ENCODE assay signal across 15 mouse cellular contexts in the genomic region with DNA sequence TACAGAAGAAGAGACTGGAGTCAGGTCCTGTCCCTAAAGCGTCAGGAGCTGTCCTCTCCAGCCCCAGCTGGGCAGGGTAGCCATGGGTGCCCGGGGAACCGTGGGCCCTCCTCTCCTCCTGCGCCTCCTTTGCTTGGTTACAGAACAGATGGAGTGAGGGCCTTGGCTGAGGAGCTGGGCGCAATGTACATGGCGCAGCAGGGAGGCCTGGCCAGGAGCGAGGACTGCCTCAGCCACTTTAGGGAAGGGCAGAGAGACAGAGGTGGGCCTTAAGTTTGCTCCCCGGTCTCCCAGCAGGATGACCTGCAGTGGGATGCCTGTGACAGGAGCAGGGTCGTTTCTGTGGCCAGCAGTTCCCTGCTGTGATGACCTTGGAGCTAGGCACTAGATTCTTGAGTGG.
DNase-seq lines count a peak whose midpoint lies in the region; ATAC-seq and TF ChIP-seq lines count a peak whose summit lies in the region.
"Had no signal": no experiment of that assay in that cellular context is flagged by ENCODE, and none has a peak within 500 bp of the region (broad histone marks: within the 10 kb centered on the region; RNA-seq: fewer than 3 reads in every experiment).

No protein-coding gene starts in this region.

- H3K9me3 ChIP-seq in forebrain, embryonic 12.5 days, result no peaks in the 10 kb centered on the region
- H3K9me3 ChIP-seq in forebrain, embryonic 11.5 days (ENCODE audit: control insufficient read depth, low read length), result no peaks in the 10 kb centered on the region
- H3K9me3 ChIP-seq in midbrain, embryonic 10.5 days (replicated peaks), result no peaks in the 10 kb centered on the region
- H3K9me3 ChIP-seq in midbrain, postnatal 0 days (ENCODE audit: low read length), result no peaks in the 10 kb centered on the region
- no peaks in the 10 kb centered on the region for H3K9me3 ChIP-seq in liver, embryonic 13.5 days (replicated peaks)
- H3K9me3 ChIP-seq in neural tube, embryonic 15.5 days (replicated peaks), result no peaks in the 10 kb centered on the region
- H3K9me3 ChIP-seq: embryonic facial prominence, embryonic 12.5 days; heart, embryonic 15.5 days; megakaryocyte, embryonic 14.5 days had no signal

- H3K9ac ChIP-seq in forebrain, embryonic 12.5 days, result no peak overlapping the region
- H3K9ac ChIP-seq in forebrain, embryonic 11.5 days (ENCODE audit: low read length), result no peak overlapping the region
- H3K9ac ChIP-seq in midbrain, postnatal 0 days (replicated peaks; ENCODE audit: low read length, poor library complexity, severe bottlenecking), result no peak overlapping the region
- peak overlapping the region; percentile 91 for H3K9ac ChIP-seq in liver, embryonic 13.5 days
- H3K9ac ChIP-seq in neural tube, embryonic 15.5 days (replicated peaks), result no peak overlapping the region
- H3K9ac ChIP-seq: embryonic facial prominence, embryonic 12.5 days; heart, embryonic 15.5 days had no signal

- H3K36me3 ChIP-seq in forebrain, embryonic 12.5 days (replicated peaks), result no peaks in the 10 kb centered on the region
- no peaks in the 10 kb centered on the region for H3K36me3 ChIP-seq in forebrain, embryonic 11.5 days (ENCODE audit: control insufficient read depth, insufficient read depth, low read length)
- no peaks in the 10 kb centered on the region for H3K36me3 ChIP-seq in midbrain, embryonic 10.5 days
- H3K36me3 ChIP-seq in midbrain, postnatal 0 days (ENCODE audit: insufficient read depth, low read length), result no peaks in the 10 kb centered on the region
- no peaks in the 10 kb centered on the region for H3K36me3 ChIP-seq in liver, embryonic 13.5 days
- no peaks in the 10 kb centered on the region for H3K36me3 ChIP-seq in neural tube, embryonic 15.5 days
- H3K36me3 ChIP-seq: embryonic facial prominence, embryonic 12.5 days; heart, embryonic 15.5 days had no signal

- no peak for DNase-seq in forebrain, embryonic 11.5 days (ENCODE audit: low spot score)
- no peak for DNase-seq in midbrain, embryonic 10.5 days (ENCODE audit: low spot score)
- DNase-seq in midbrain, postnatal 0 days (ENCODE audit: low spot score), result no peak
- no peak for DNase-seq in liver, embryonic 13.5 days
- DNase-seq in cerebellum, adult 9-10 months, result no peak
- no peak for DNase-seq in ovary, postnatal 36 days (ENCODE audit: low spot score)
- DNase-seq: adrenal gland, adult 8-10 months; B cell, adult 2 months; kidney, adult 18-20 months; spleen, adult 18-20 months had no signal

- peaks cover 87% of the 10 kb centered on the region for H3K4me1 ChIP-seq in forebrain, embryonic 12.5 days
- H3K4me1 ChIP-seq in forebrain, embryonic 11.5 days (replicated peaks; ENCODE audit: control insufficient read depth, insufficient read depth, low read length), result peaks cover 55% of the 10 kb centered on the region
- H3K4me1 ChIP-seq in midbrain, embryonic 10.5 days, result peaks cover 93% of the 10 kb centered on the region
- peaks cover 41% of the 10 kb centered on the region for H3K4me1 ChIP-seq in midbrain, postnatal 0 days (ENCODE audit: insufficient read depth, low read length)
- peaks cover 91% of the 10 kb centered on the region for H3K4me1 ChIP-seq in liver, embryonic 13.5 days (replicated peaks)
- H3K4me1 ChIP-seq in neural tube, embryonic 15.5 days, result peaks cover 82% of the 10 kb centered on the region

- 78% methylated on average over 9 of the region's 9 CpGs for WGBS in forebrain, embryonic 12.5 days
- whole genome bisulfite sequencing in forebrain, embryonic 11.5 days, result 86% methylated on average over 9 of the region's 9 CpGs
- 88% methylated on average over 9 of the region's 9 CpGs for WGBS in midbrain, embryonic 10.5 days
- WGBS in midbrain, postnatal 0 days, result 77% methylated on average over 9 of the region's 9 CpGs
- 83% methylated on average over 9 of the region's 9 CpGs for WGBS in liver, embryonic 13.5 days (ENCODE audit: insufficient replicate concordance)
- 63% methylated on average over 9 of the region's 9 CpGs for WGBS in neural tube, embryonic 15.5 days

- no peak for ATAC-seq in forebrain, embryonic 12.5 days (ENCODE audit: low FRiP score)
- ATAC-seq in forebrain, embryonic 11.5 days (replicated peaks; ENCODE audit: low FRiP score), result no peak
- ATAC-seq in midbrain, postnatal 0 days (ENCODE audit: low FRiP score), result no peak
- ATAC-seq in liver, embryonic 13.5 days (ENCODE audit: low read depth), result no peak
- no peak for ATAC-seq in neural tube, embryonic 15.5 days (ENCODE audit: low FRiP score)

- peak overlapping the region; percentile 87; the same call in 1 of the 2 replicates for H3K27ac ChIP-seq in forebrain, embryonic 12.5 days
- no peak overlapping the region for H3K27ac ChIP-seq in forebrain, embryonic 11.5 days (ENCODE audit: low read depth, low read length)
- peak overlapping the region; percentile 89 for H3K27ac ChIP-seq in midbrain, embryonic 10.5 days (replicated peaks)
- H3K27ac ChIP-seq in midbrain, postnatal 0 days (ENCODE audit: low read depth, low read length), result no peak overlapping the region
- H3K27ac ChIP-seq in liver, embryonic 13.5 days, result peak overlapping the region; percentile 100
- peak overlapping the region; percentile 33; the same call in 1 of the 2 replicates for H3K27ac ChIP-seq in neural tube, embryonic 15.5 days (replicated peaks)
- H3K27ac ChIP-seq: heart, embryonic 15.5 days had no signal

- no peak for TF ChIP-seq CTCF in midbrain, postnatal 0 days (IDR thresholded peaks at IDR 0.05)

- H3K4me2 ChIP-seq in forebrain, embryonic 12.5 days, result no peak overlapping the region
- H3K4me2 ChIP-seq in forebrain, embryonic 11.5 days (ENCODE audit: low read depth, low read length, severe bottlenecking), result no peak overlapping the region
- H3K4me2 ChIP-seq in midbrain, postnatal 0 days (ENCODE audit: low read depth, low read length, poor library complexity, severe bottlenecking), result no peak overlapping the region
- peak overlapping the region; percentile 87 for H3K4me2 ChIP-seq in liver, embryonic 13.5 days
- no peak overlapping the region for H3K4me2 ChIP-seq in neural tube, embryonic 15.5 days

- H3K4me3 ChIP-seq in forebrain, embryonic 12.5 days (replicated peaks), result no peak overlapping the region
- no peak overlapping the region for H3K4me3 ChIP-seq in forebrain, embryonic 11.5 days (ENCODE audit: low read depth, low read length)
- H3K4me3 ChIP-seq in midbrain, embryonic 10.5 days, result no peak overlapping the region
- H3K4me3 ChIP-seq in midbrain, postnatal 0 days (ENCODE audit: low read depth, low read length), result no peak overlapping the region
- peak overlapping the region; percentile 70 for H3K4me3 ChIP-seq in liver, embryonic 13.5 days (replicated peaks)
- H3K4me3 ChIP-seq in neural tube, embryonic 15.5 days (replicated peaks), result no peak overlapping the region
- H3K4me3 ChIP-seq: embryonic facial prominence, embryonic 12.5 days; heart, embryonic 15.5 days; megakaryocyte, embryonic 14.5 days had no signal

- H3K27me3 ChIP-seq in forebrain, embryonic 12.5 days, result peaks cover 18% of the 10 kb centered on the region; the same call in 1 of the 2 replicates
- H3K27me3 ChIP-seq in forebrain, embryonic 11.5 days (ENCODE audit: control insufficient read depth, insufficient read depth, low read length), result peaks cover 2% of the 10 kb centered on the region
- H3K27me3 ChIP-seq in midbrain, embryonic 10.5 days (ENCODE audit: low read depth, poor library complexity, severe bottlenecking), result peaks cover 33% of the 10 kb centered on the region
- no peaks in the 10 kb centered on the region for H3K27me3 ChIP-seq in midbrain, postnatal 0 days (ENCODE audit: insufficient read depth, low read length)
- no peaks in the 10 kb centered on the region for H3K27me3 ChIP-seq in liver, embryonic 13.5 days
- H3K27me3 ChIP-seq in neural tube, embryonic 15.5 days (replicated peaks), result no peaks in the 10 kb centered on the region
- H3K27me3 ChIP-seq: embryonic facial prominence, embryonic 12.5 days had no signal

Comparison
In these comparisons a context has a peak if more than half of its experiments do, and no peak if none do; other contexts are left out.
1. H3K27ac ChIP-seq: peak in forebrain, embryonic 12.5 days (single experiment), midbrain, embryonic 10.5 days (single experiment), liver, embryonic 13.5 days (single experiment) and neural tube, embryonic 15.5 days (single experiment); none in forebrain, embryonic 11.5 days (single experiment) and midbrain, postnatal 0 days (single experiment).